Comparison of ENCODE assay signal across 15 mouse cellular contexts in the genomic region with DNA sequence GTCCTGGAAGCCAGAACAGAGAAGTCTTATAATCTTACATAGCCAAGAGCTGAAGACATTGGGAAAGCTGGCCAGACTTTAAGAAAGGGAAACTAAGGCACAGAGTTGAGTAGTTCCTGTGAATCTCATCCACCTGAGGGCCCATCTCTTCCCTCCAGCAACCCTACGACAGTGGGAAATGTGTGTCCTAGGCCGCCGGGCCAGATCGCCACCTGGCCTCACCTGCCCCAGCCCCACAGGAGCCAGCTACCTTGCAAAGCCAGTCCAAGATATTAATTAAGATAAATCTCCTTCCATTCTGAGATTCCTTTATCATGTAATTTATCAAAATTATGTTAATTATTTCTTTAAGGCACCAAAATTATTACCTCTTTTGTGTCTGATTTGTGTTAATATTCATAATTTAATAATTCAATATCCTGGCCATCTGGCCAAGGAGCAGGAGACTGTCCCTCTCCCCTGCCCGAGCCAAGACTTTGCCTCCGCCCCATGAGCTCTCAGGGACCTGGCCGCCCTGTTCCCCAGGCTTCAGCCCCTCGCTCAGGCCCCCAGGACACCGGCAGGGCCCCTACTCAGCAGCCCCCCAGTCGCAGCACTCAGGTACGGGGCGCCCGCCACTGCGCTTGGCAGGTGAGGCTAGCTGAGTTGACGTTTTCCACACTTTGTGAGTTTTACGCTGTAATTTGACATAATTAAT. TPM values are rescaled to one million over a fixed set of nuclear protein-coding genes. Genes with fewer than 3 reads are reported as not detected.
A peak's percentile ranks its signal among the peaks of the same experiment; 100 is the strongest.
DNase-seq lines count a peak whose midpoint lies in the region; ATAC-seq and TF ChIP-seq lines count a peak whose summit lies in the region.
"Had no signal": no experiment of that assay in that cellular context is flagged by ENCODE, and none has a peak within 500 bp of the region (broad histone marks: within the 10 kb centered on the region; RNA-seq: fewer than 3 reads in every experiment).

No protein-coding gene starts in this region.

- H3K27me3 ChIP-seq in hindbrain, embryonic 13.5 days, result peaks cover 24% of the 10 kb centered on the region; the same call in 1 of the 2 replicates
- H3K27me3 ChIP-seq in hindbrain, embryonic 11.5 days (ENCODE audit: control insufficient read depth, insufficient read depth, low read length), result 0 out of 2 replicates have a peak, but pooled peaks cover 3% of the 10 kb centered on the region
- peaks cover 38% of the 10 kb centered on the region for H3K27me3 ChIP-seq in E14TG2a.4 (ENCODE audit: insufficient read depth, low read length)
- no peaks in the 10 kb centered on the region for H3K27me3 ChIP-seq in intestine, embryonic 14.5 days (replicated peaks; ENCODE audit: control insufficient read depth, insufficient read depth, low read length)
- no peaks in the 10 kb centered on the region for H3K27me3 ChIP-seq in thymus, adult 2 months (ENCODE audit: control insufficient read depth, insufficient read depth, low read length)

- H3K9me3 ChIP-seq in hindbrain, embryonic 13.5 days, result no peaks in the 10 kb centered on the region
- no peaks in the 10 kb centered on the region for H3K9me3 ChIP-seq in hindbrain, embryonic 11.5 days (ENCODE audit: control insufficient read depth, low read length)
- peaks cover 13% of the 10 kb centered on the region; the same call in 1 of the 2 replicates for H3K9me3 ChIP-seq in E14TG2a.4 (ENCODE audit: low read length)
- H3K9me3 ChIP-seq in intestine, embryonic 14.5 days (ENCODE audit: control insufficient read depth, low read length), result no peaks in the 10 kb centered on the region

- peaks cover 21% of the 10 kb centered on the region for H3K4me1 ChIP-seq in hindbrain, embryonic 13.5 days (replicated peaks)
- no peaks in the 10 kb centered on the region; the same call in 1 of the 2 replicates for H3K4me1 ChIP-seq in hindbrain, embryonic 11.5 days (replicated peaks; ENCODE audit: control insufficient read depth, insufficient read depth, low read length)
- H3K4me1 ChIP-seq in E14TG2a.4 (replicated peaks; ENCODE audit: low read depth, low read length), result peaks cover 4% of the 10 kb centered on the region; the same call in 1 of the 2 replicates
- no peaks in the 10 kb centered on the region for H3K4me1 ChIP-seq in intestine, embryonic 14.5 days (replicated peaks; ENCODE audit: control insufficient read depth, insufficient read depth, low read length)
- H3K4me1 ChIP-seq in thymus, adult 2 months (replicated peaks; ENCODE audit: control insufficient read depth, insufficient read depth, low read length), result no peaks in the 10 kb centered on the region

- TF ChIP-seq POLR2A in thymus, adult 2 months (IDR thresholded peaks at IDR 0.05; ENCODE audit: control insufficient read depth, extremely low read depth, insufficient read depth, low read length, poor library complexity), result no peak

- H3K9ac ChIP-seq in hindbrain, embryonic 13.5 days, result no peak overlapping the region
- H3K9ac ChIP-seq in hindbrain, embryonic 11.5 days (ENCODE audit: low read depth, low read length), result no peak overlapping the region
- no peak overlapping the region for H3K9ac ChIP-seq in intestine, embryonic 14.5 days (ENCODE audit: low read length)

- TF ChIP-seq CTCF in E14TG2a.4 (conservative IDR thresholded peaks at IDR 0.05; ENCODE audit: low read length), result no peak
- TF ChIP-seq CTCF in thymus, adult 2 months (IDR thresholded peaks at IDR 0.05; ENCODE audit: borderline replicate concordance, control insufficient read depth, extremely low read depth, insufficient read depth, low read length, poor library complexity), result no peak

- no peaks in the 10 kb centered on the region for H3K36me3 ChIP-seq in hindbrain, embryonic 13.5 days
- no peaks in the 10 kb centered on the region for H3K36me3 ChIP-seq in hindbrain, embryonic 11.5 days (ENCODE audit: control insufficient read depth, insufficient read depth, low read length)
- H3K36me3 ChIP-seq in E14TG2a.4 (ENCODE audit: insufficient read depth, low read length), result no peaks in the 10 kb centered on the region
- no peaks in the 10 kb centered on the region for H3K36me3 ChIP-seq in intestine, embryonic 14.5 days (ENCODE audit: control insufficient read depth, insufficient read depth, low read length)
- no peaks in the 10 kb centered on the region for H3K36me3 ChIP-seq in thymus, adult 2 months (ENCODE audit: control insufficient read depth, insufficient read depth, low read length)

- H3K4me2 ChIP-seq in hindbrain, embryonic 13.5 days, result peak overlapping the region; percentile 26; the same call in 1 of the 2 replicates
- no peak overlapping the region for H3K4me2 ChIP-seq in hindbrain, embryonic 11.5 days (replicated peaks; ENCODE audit: low read depth, low read length)
- H3K4me2 ChIP-seq in intestine, embryonic 14.5 days (ENCODE audit: low read length), result peak overlapping the region; percentile 20

- WGBS in hindbrain, embryonic 13.5 days, result 37% methylated on average over 16 of the region's 16 CpGs
- 62% methylated on average over 16 of the region's 16 CpGs for WGBS in hindbrain, embryonic 11.5 days
- 60% methylated on average over 16 of the region's 16 CpGs for WGBS in intestine, embryonic 14.5 days
- WGBS in thymus, adult 2 months, result 82% methylated on average over 16 of the region's 16 CpGs

- H3K27ac ChIP-seq in hindbrain, embryonic 13.5 days, result peak overlapping the region; percentile 71
- H3K27ac ChIP-seq in hindbrain, embryonic 11.5 days (ENCODE audit: low read depth, low read length), result no peak overlapping the region
- H3K27ac ChIP-seq in intestine, embryonic 14.5 days (ENCODE audit: low read depth), result no peak overlapping the region
- H3K27ac ChIP-seq in thymus, adult 2 months (ENCODE audit: control insufficient read depth, insufficient read depth, low read length), result no peak overlapping the region

- peak; percentile 64; the same call in 1 of the 2 replicates for ATAC-seq in hindbrain, embryonic 13.5 days (ENCODE audit: low FRiP score)
- no peak for ATAC-seq in hindbrain, embryonic 11.5 days (ENCODE audit: low FRiP score)
- peak; percentile 50; the same call in 1 of the 2 replicates for ATAC-seq in intestine, embryonic 14.5 days (replicated peaks; ENCODE audit: low FRiP score, low TSS enrichment, low read depth)
- ATAC-seq: activated CD4-positive, CD25-positive, alpha-beta regulatory T cell, adult 4 months; inflammation-experienced regulatory T-cells, adult 6 months had no signal

- no peak overlapping the region for H3K4me3 ChIP-seq in hindbrain, embryonic 13.5 days
- H3K4me3 ChIP-seq in hindbrain, embryonic 11.5 days (ENCODE audit: low read depth, low read length), result no peak overlapping the region
- peak overlapping the region; percentile 20; the same call in 1 of the 2 replicates for H3K4me3 ChIP-seq in E14TG2a.4 (replicated peaks; ENCODE audit: low read length)
- H3K4me3 ChIP-seq in intestine, embryonic 14.5 days (ENCODE audit: low read depth, low read length), result no peak overlapping the region
- H3K4me3 ChIP-seq in thymus, adult 2 months (ENCODE audit: control insufficient read depth, insufficient read depth, low read length), result no peak overlapping the region
- H3K4me3 ChIP-seq: erythroblast, embryonic 14.5 days had no signal

- no peak for DNase-seq in hindbrain, embryonic 11.5 days (ENCODE audit: low spot score)
- DNase-seq in cerebellum, postnatal 25 days, result peak; percentile 48 to 49
- DNase-seq in intestine, embryonic 14.5 days (ENCODE audit: low spot score), result no peak
- no peak for DNase-seq in urinary bladder, adult 2 months (ENCODE audit: low spot score)
- DNase-seq in spleen, postnatal 36 days (ENCODE audit: low spot score in 2 of 2), result no peak
- DNase-seq in thymus, adult 2 months, result no peak
- DNase-seq: heart, adult 11 months; layer of hippocampus, postnatal 36 days; lung, postnatal 10 days; thymus, postnatal 25 days had no signal

RNA-seq across cellular contexts. Expression of a gene that starts 41.7 kb away (rescaled TPM):
- 8.1 TPM in 2 replicates for polyA plus RNA-seq in hindbrain, embryonic 13.5 days (2015; fragmentation: Nextera tagmentation; extraction: Ambion mirVana)
- 4.0 and 4.9 TPM in 2 replicates for polyA plus RNA-seq in hindbrain, embryonic 11.5 days (2014; fragmentation: Nextera tagmentation; extraction: Ambion mirVana)
- 4.5 and 6.5 TPM in 2 replicates for polyA plus RNA-seq in intestine, embryonic 14.5 days (2014; fragmentation: Nextera tagmentation; extraction: Ambion mirVana)
- polyA plus RNA-seq in urinary bladder, adult 2 months (2012; rRNA removed), result 7.1 and 8.3 TPM in 2 replicates
- polyA plus RNA-seq in thymus, adult 2 months (2012; rRNA removed), result 6.3 and 6.7 TPM in 2 replicates
- polyA plus RNA-seq: activated CD4-positive, CD25-positive, alpha-beta regulatory T cell, adult 4 months; inflammation-experienced regulatory T-cells, adult 6 months had no signal

Comparison
In these comparisons a context has a peak if more than half of its experiments do, and no peak if none do; other contexts are left out.
1. DNase-seq: peak in cerebellum, postnatal 25 days (2 of 2); none in hindbrain, embryonic 11.5 days (single experiment), intestine, embryonic 14.5 days (single experiment), urinary bladder, adult 2 months (single experiment), spleen, postnatal 36 days (0 of 2) and thymus, adult 2 months (single experiment).